Comparison of ENCODE assay signal across 9 mouse cellular contexts in the genomic region with DNA sequence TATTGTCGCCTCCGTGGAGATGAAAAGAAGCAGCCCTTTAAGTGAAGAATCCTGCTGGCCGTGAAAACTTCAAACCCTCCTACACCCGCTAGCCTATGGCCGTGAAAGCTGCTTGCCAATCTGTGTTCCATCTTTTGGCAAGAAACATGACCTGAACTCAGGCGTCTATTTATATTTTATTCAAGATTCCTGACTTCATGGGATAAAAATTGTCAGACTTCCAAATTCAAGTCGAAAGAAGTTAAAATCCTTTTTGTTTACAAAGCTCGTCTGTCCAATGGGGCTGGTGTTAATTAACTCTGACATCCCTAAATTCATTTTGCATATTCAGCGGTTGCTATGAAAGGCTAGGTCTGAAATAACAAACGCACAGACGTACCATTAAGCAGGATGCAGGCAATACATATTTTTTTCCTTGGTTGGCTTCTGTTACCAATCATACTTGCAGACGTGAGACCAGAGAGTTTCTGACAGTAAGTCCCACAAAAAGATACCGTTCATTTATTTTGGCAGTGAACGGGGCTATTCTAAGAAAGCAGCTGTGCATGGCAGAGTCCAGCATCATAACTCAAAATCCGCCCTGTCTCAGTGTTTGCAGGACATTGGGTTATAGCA.
A peak's percentile ranks its signal among the peaks of the same experiment; 100 is the strongest.
DNase-seq lines count a peak whose midpoint lies in the region; ATAC-seq and TF ChIP-seq lines count a peak whose summit lies in the region.
"Had no signal": no experiment of that assay in that cellular context is flagged by ENCODE, and none has a peak within 500 bp of the region (broad histone marks: within the 10 kb centered on the region; RNA-seq: fewer than 3 reads in every experiment).

No protein-coding gene starts in this region.

- no peak for TF ChIP-seq EP300 in stomach, postnatal 0 days (optimal IDR thresholded peaks at IDR 0.05)

- no peak for TF ChIP-seq POLR2A in cerebellum, adult 2 months (IDR thresholded peaks at IDR 0.05; ENCODE audit: borderline replicate concordance, insufficient read depth, low read length)

- peaks cover 3% of the 10 kb centered on the region; the same call in 1 of the 2 replicates for H3K4me1 ChIP-seq in cerebellum, adult 2 months (ENCODE audit: control insufficient read depth, insufficient read depth, low read length)
- H3K4me1 ChIP-seq in hindbrain, embryonic 16.5 days (ENCODE audit: control insufficient read depth, insufficient read depth, low read depth, low read length) = no peaks in the 10 kb centered on the region; the same call in 1 of the 2 replicates
- H3K4me1 ChIP-seq in hindbrain, embryonic 11.5 days (replicated peaks; ENCODE audit: control insufficient read depth, insufficient read depth, low read length) = no peaks in the 10 kb centered on the region
- H3K4me1 ChIP-seq in midbrain, postnatal 0 days (ENCODE audit: insufficient read depth, low read length) = no peaks in the 10 kb centered on the region
- H3K4me1 ChIP-seq in midbrain, embryonic 10.5 days = 0 out of 2 replicates have a peak, but pooled peaks cover 3% of the 10 kb centered on the region
- H3K4me1 ChIP-seq in stomach, postnatal 0 days (replicated peaks; ENCODE audit: control insufficient read depth, insufficient read depth) = no peaks in the 10 kb centered on the region
- peaks cover 12% of the 10 kb centered on the region; the same call in 1 of the 2 replicates for H3K4me1 ChIP-seq in hindbrain, embryonic 10.5 days (replicated peaks)
- H3K4me1 ChIP-seq: hindbrain, embryonic 15.5 days had no signal

- peak; percentile 58; the same call in 1 of the 2 replicates for ATAC-seq in hindbrain, embryonic 16.5 days
- no peak for ATAC-seq in hindbrain, embryonic 11.5 days (ENCODE audit: low FRiP score)
- no peak for ATAC-seq in midbrain, postnatal 0 days (ENCODE audit: low FRiP score)
- no peak for ATAC-seq in stomach, postnatal 0 days (ENCODE audit: low FRiP score, low TSS enrichment)

- no peaks in the 10 kb centered on the region for H3K36me3 ChIP-seq in hindbrain, embryonic 16.5 days (ENCODE audit: control insufficient read depth, insufficient read depth, low read length)
- no peaks in the 10 kb centered on the region for H3K36me3 ChIP-seq in hindbrain, embryonic 11.5 days (ENCODE audit: control insufficient read depth, insufficient read depth, low read length)
- no peaks in the 10 kb centered on the region for H3K36me3 ChIP-seq in midbrain, postnatal 0 days (ENCODE audit: insufficient read depth, low read length)
- H3K36me3 ChIP-seq in midbrain, embryonic 10.5 days = no peaks in the 10 kb centered on the region
- no peaks in the 10 kb centered on the region for H3K36me3 ChIP-seq in stomach, postnatal 0 days (ENCODE audit: control insufficient read depth, insufficient read depth, low read length)
- no peaks in the 10 kb centered on the region for H3K36me3 ChIP-seq in hindbrain, embryonic 10.5 days
- H3K36me3 ChIP-seq: hindbrain, embryonic 15.5 days had no signal

- no peak overlapping the region for H3K27ac ChIP-seq in cerebellum, adult 2 months (ENCODE audit: insufficient read depth, low read length)
- no peak overlapping the region for H3K27ac ChIP-seq in hindbrain, embryonic 16.5 days (ENCODE audit: low read depth, low read length)
- H3K27ac ChIP-seq in hindbrain, embryonic 11.5 days (ENCODE audit: low read depth, low read length) = no peak overlapping the region
- H3K27ac ChIP-seq in midbrain, postnatal 0 days (ENCODE audit: low read depth, low read length) = no peak overlapping the region
- no peak overlapping the region for H3K27ac ChIP-seq in midbrain, embryonic 10.5 days (replicated peaks)
- no peak overlapping the region for H3K27ac ChIP-seq in stomach, postnatal 0 days (replicated peaks)
- no peak overlapping the region for H3K27ac ChIP-seq in hindbrain, embryonic 10.5 days
- H3K27ac ChIP-seq: hindbrain, embryonic 15.5 days had no signal

- no peak overlapping the region for H3K9ac ChIP-seq in hindbrain, embryonic 16.5 days (ENCODE audit: low read depth, low read length)
- no peak overlapping the region for H3K9ac ChIP-seq in hindbrain, embryonic 11.5 days (ENCODE audit: low read depth, low read length)
- H3K9ac ChIP-seq in midbrain, postnatal 0 days (replicated peaks; ENCODE audit: low read length, poor library complexity, severe bottlenecking) = no peak overlapping the region
- no peak overlapping the region for H3K9ac ChIP-seq in stomach, postnatal 0 days (ENCODE audit: low read length)
- H3K9ac ChIP-seq: hindbrain, embryonic 15.5 days had no signal

- WGBS in cerebellum, adult 2 months = 24% methylated on average over 15 of the region's 15 CpGs
- WGBS in hindbrain, embryonic 16.5 days = 51% methylated on average over 15 of the region's 15 CpGs
- 73% methylated on average over 15 of the region's 15 CpGs for WGBS in hindbrain, embryonic 11.5 days
- 50% methylated on average over 15 of the region's 15 CpGs for WGBS in midbrain, postnatal 0 days
- WGBS in midbrain, embryonic 10.5 days = 86% methylated on average over 15 of the region's 15 CpGs
- WGBS in stomach, postnatal 0 days = 37% methylated on average over 15 of the region's 15 CpGs
- 73% methylated on average over 15 of the region's 15 CpGs for WGBS in hindbrain, embryonic 10.5 days

- H3K4me2 ChIP-seq in hindbrain, embryonic 16.5 days (ENCODE audit: low read length) = peak overlapping the region; percentile 12
- no peak overlapping the region for H3K4me2 ChIP-seq in hindbrain, embryonic 11.5 days (replicated peaks; ENCODE audit: low read depth, low read length)
- no peak overlapping the region for H3K4me2 ChIP-seq in midbrain, postnatal 0 days (ENCODE audit: low read depth, low read length, poor library complexity, severe bottlenecking)
- 0 out of 2 replicates have a peak overlapping the region, but pooled peaks have one; percentile 23 for H3K4me2 ChIP-seq in stomach, postnatal 0 days (replicated peaks; ENCODE audit: low read depth)
- H3K4me2 ChIP-seq: hindbrain, embryonic 15.5 days had no signal

- peak overlapping the region; percentile 13 for H3K4me3 ChIP-seq in cerebellum, adult 2 months (replicated peaks; ENCODE audit: insufficient read depth, low read depth, low read length)
- no peak overlapping the region for H3K4me3 ChIP-seq in hindbrain, embryonic 16.5 days (ENCODE audit: low read length)
- no peak overlapping the region for H3K4me3 ChIP-seq in hindbrain, embryonic 11.5 days (ENCODE audit: low read depth, low read length)
- no peak overlapping the region for H3K4me3 ChIP-seq in midbrain, postnatal 0 days (ENCODE audit: low read depth, low read length)
- no peak overlapping the region for H3K4me3 ChIP-seq in midbrain, embryonic 10.5 days
- H3K4me3 ChIP-seq in stomach, postnatal 0 days (ENCODE audit: low read depth, low read length) = no peak overlapping the region
- H3K4me3 ChIP-seq in hindbrain, embryonic 10.5 days = no peak overlapping the region
- H3K4me3 ChIP-seq: hindbrain, embryonic 15.5 days had no signal

- no peaks in the 10 kb centered on the region; the same call in 1 of the 2 replicates for H3K27me3 ChIP-seq in cerebellum, adult 2 months (ENCODE audit: control insufficient read depth, insufficient read depth, low read length)
- no peaks in the 10 kb centered on the region for H3K27me3 ChIP-seq in hindbrain, embryonic 16.5 days (replicated peaks; ENCODE audit: control insufficient read depth, insufficient read depth, low read length)
- H3K27me3 ChIP-seq in hindbrain, embryonic 11.5 days (ENCODE audit: control insufficient read depth, insufficient read depth, low read length) = no peaks in the 10 kb centered on the region
- no peaks in the 10 kb centered on the region for H3K27me3 ChIP-seq in midbrain, postnatal 0 days (ENCODE audit: insufficient read depth, low read length)
- H3K27me3 ChIP-seq in midbrain, embryonic 10.5 days (ENCODE audit: low read depth, poor library complexity, severe bottlenecking) = no peaks in the 10 kb centered on the region
- no peaks in the 10 kb centered on the region for H3K27me3 ChIP-seq in stomach, postnatal 0 days (ENCODE audit: control insufficient read depth, insufficient read depth, low read length)
- H3K27me3 ChIP-seq in hindbrain, embryonic 10.5 days (ENCODE audit: insufficient read depth, poor library complexity, severe bottlenecking) = no peaks in the 10 kb centered on the region
- H3K27me3 ChIP-seq: hindbrain, embryonic 15.5 days had no signal

- H3K9me3 ChIP-seq in hindbrain, embryonic 16.5 days (ENCODE audit: control insufficient read depth, low read length) = no peaks in the 10 kb centered on the region
- no peaks in the 10 kb centered on the region for H3K9me3 ChIP-seq in hindbrain, embryonic 11.5 days (ENCODE audit: control insufficient read depth, low read length)
- no peaks in the 10 kb centered on the region for H3K9me3 ChIP-seq in midbrain, postnatal 0 days (ENCODE audit: low read length)
- H3K9me3 ChIP-seq in midbrain, embryonic 10.5 days (replicated peaks) = no peaks in the 10 kb centered on the region
- no peaks in the 10 kb centered on the region for H3K9me3 ChIP-seq in stomach, postnatal 0 days (ENCODE audit: control insufficient read depth, low read length)
- H3K9me3 ChIP-seq in hindbrain, embryonic 10.5 days = no peaks in the 10 kb centered on the region
- H3K9me3 ChIP-seq: hindbrain, embryonic 15.5 days had no signal

- peak in 1 of 2 experiments; percentile 6 for DNase-seq in cerebellum, adult 2 months
- DNase-seq in cerebellum, adult 8-10 months = no peak
- DNase-seq in hindbrain, embryonic 11.5 days (ENCODE audit: low spot score) = no peak
- DNase-seq in midbrain, postnatal 0 days (ENCODE audit: low spot score) = peak; percentile 42
- no peak for DNase-seq in midbrain, embryonic 10.5 days (ENCODE audit: low spot score)
- DNase-seq in stomach, postnatal 0 days (ENCODE audit: low spot score) = no peak
- DNase-seq in hindbrain, embryonic 10.5 days (ENCODE audit: low spot score) = no peak

- TF ChIP-seq CTCF in cerebellum, adult 2 months (IDR thresholded peaks at IDR 0.05; ENCODE audit: borderline replicate concordance, insufficient read depth, low read depth, low read length) = no peak
- TF ChIP-seq CTCF in midbrain, postnatal 0 days (IDR thresholded peaks at IDR 0.05) = no peak
- TF ChIP-seq CTCF in stomach, postnatal 0 days (IDR thresholded peaks at IDR 0.05; ENCODE audit: low read depth) = no peak

Comparison
In these comparisons a context has a peak if more than half of its experiments do, and no peak if none do; other contexts are left out.
1. H3K4me2 ChIP-seq: peak in hindbrain, embryonic 16.5 days (single experiment) and stomach, postnatal 0 days (single experiment); none in hindbrain, embryonic 11.5 days (single experiment) and midbrain, postnatal 0 days (single experiment).